Mouse (Mus musculus) ES-E14 (cell line): ENCODE results near the gene Polg. TPM values are rescaled to one million over a fixed set of nuclear protein-coding genes. Genes with fewer than 3 reads are reported as not detected.
A peak's percentile ranks its signal among the peaks of the same experiment; 100 is the strongest.

Experiments
- DNase-seq: peaks from one replicate; pipeline ENCODE4 v3.0.0-alpha.2; 2013; ENCODE audit warnings: low read depth, low spot score
- H3K27ac ChIP-seq: 2 replicates; pipeline ENCODE4 v1.5.1; 2012; ENCODE audit warnings: low read depth, mild to moderate bottlenecking, low read length, moderate library complexity, mixed read lengths; ENCODE audit not compliant: poor library complexity, insufficient read depth, severe bottlenecking
- H3K36me3 ChIP-seq: 2 replicates; pipeline ENCODE4 v1.6.1; 2012; ENCODE audit warnings: mild to moderate bottlenecking, low read length, moderate library complexity, mixed read lengths; ENCODE audit not compliant: control insufficient read depth, poor library complexity, insufficient read depth, severe bottlenecking
- H3K4me1 ChIP-seq, 2 experiments: fragments of 150-350 bp in 1 of 2; sonication (generic) in 1 of 2; 2 replicates each; pipeline ENCODE4 v1.6.1; 2012; ENCODE audit warnings: low read length in 2 of 2, mild to moderate bottlenecking in 1 of 2, mixed read lengths in 1 of 2; ENCODE audit not compliant: control insufficient read depth in 2 of 2, insufficient read depth in 2 of 2, poor library complexity in 1 of 2
- H3K4me3 ChIP-seq, 2 experiments: fragments of 150-350 bp in 1 of 2; sonication (generic) in 1 of 2; 2 replicates each; pipeline ENCODE4 v1.5.1; 2012; ENCODE audit warnings: low read length in 2 of 2, low read depth in 1 of 2, mild to moderate bottlenecking in 1 of 2, mixed read lengths in 1 of 2; ENCODE audit not compliant: insufficient read depth in 1 of 2, poor library complexity in 1 of 2, severe bottlenecking in 1 of 2
- H3K9ac ChIP-seq: 2 replicates; pipeline ENCODE4 v1.6.1; 2012; ENCODE audit warnings: low read depth, mild to moderate bottlenecking, low read length, mixed read lengths; ENCODE audit not compliant: poor library complexity, insufficient read depth, severe bottlenecking
- H3K9me3 ChIP-seq: fragments of 150-350 bp; sonication (generic); 2 replicates; pipeline ENCODE4 v1.6.1; 2012; ENCODE audit warnings: low read depth, mild to moderate bottlenecking, low read length; ENCODE audit not compliant: control insufficient read depth, insufficient read depth
- CHD2 ChIP-seq: IDR thresholded peaks from 2 replicates; pipeline ENCODE4 v1.6.1; 2014; ENCODE audit warnings: mild to moderate bottlenecking, low read depth, low read length, inconsistent platforms
- HCFC1 ChIP-seq: IDR thresholded peaks from 2 replicates; pipeline ENCODE4 v1.6.1; 2012; ENCODE audit warnings: low read length, inconsistent platforms, borderline replicate concordance; ENCODE audit not compliant: insufficient read depth
- MAFK ChIP-seq: IDR thresholded peaks from 2 replicates; pipeline ENCODE4 v1.6.1; 2014; ENCODE audit warnings: mild to moderate bottlenecking, low read depth, low read length, inconsistent platforms; ENCODE audit not compliant: insufficient read depth
- ZC3H11A ChIP-seq: IDR thresholded peaks from 2 replicates; pipeline ENCODE4 v1.6.1; 2012; ENCODE audit warnings: low read depth, mild to moderate bottlenecking, inconsistent platforms, low read length, borderline replicate concordance
- ZNF384 ChIP-seq: IDR thresholded peaks from 2 replicates; pipeline ENCODE4 v1.6.1; 2012; ENCODE audit warnings: low read depth, low read length, inconsistent platforms
- in situ Hi-C, 2 experiments: fragments of 600-800 bp; cut with MboI; formaldehyde crosslinking; loops; one replicate each; pipeline ENCODE4 v1.15.1; 2025; ENCODE audit warnings: low sequenced_read_pairs in 2 of 2, inconsistent platforms in 1 of 2; ENCODE audit not compliant: unreplicated experiment in 2 of 2
- total RNA-seq: library from RNA; depleted of rRNA; stranded (reverse); fragments of 300-350 nt; gene quantifications from 2 replicates; pipeline ENCODE4 v1.2.3, GENCODE M21; 2012

Gene Polg
- total RNA-seq, 1 experiment = 163 TPM

- H3K4me3 ChIP-seq = no peak overlapping the region
- no peak overlapping the region for H3K27ac ChIP-seq
- H3K9ac ChIP-seq = no peak overlapping the region
- DNase-seq = no peak
- in situ Hi-C loops = no loop called here
- peaks cover 0 to 12% of the 10 kb centered on the region in 2 experiments; a peak in 2 of 4 replicates for H3K4me1 ChIP-seq
- H3K9me3 ChIP-seq = no peaks in the 10 kb centered on the region
- H3K36me3 ChIP-seq = no peaks in the 10 kb centered on the region; the same call in 1 of the 2 replicates
- TF ChIP-seq CHD2 (no peak), ZNF384 (no peak), MAFK (no peak), HCFC1 (no peak), ZC3H11A (no peak)
These were observed 41.0 kb upstream of the Polg start for GRCm38 (mm10) chr7:79507101-79507705.

- Histone ChIP-seq H3K4me1 (peaks cover 0 to 12% of the 10 kb centered on the region in 2 experiments; a peak in 2 of 4 replicates), H3K36me3 (no peaks in the 10 kb centered on the region; the same call in 1 of the 2 replicates), H3K27ac (no peak overlapping the region), H3K9me3 (no peaks in the 10 kb centered on the region), H3K9ac (no peak overlapping the region), H3K4me3 (no peak overlapping the region)
- no peak for DNase-seq
- in situ Hi-C loops = no loop called here
- TF ChIP-seq CHD2 (no peak), ZC3H11A (no peak), MAFK (no peak), HCFC1 (no peak), ZNF384 (no peak)
These were observed 40.4 kb upstream of the Polg start for GRCm38 (mm10) chr7:79506531-79507090.

DNA sequence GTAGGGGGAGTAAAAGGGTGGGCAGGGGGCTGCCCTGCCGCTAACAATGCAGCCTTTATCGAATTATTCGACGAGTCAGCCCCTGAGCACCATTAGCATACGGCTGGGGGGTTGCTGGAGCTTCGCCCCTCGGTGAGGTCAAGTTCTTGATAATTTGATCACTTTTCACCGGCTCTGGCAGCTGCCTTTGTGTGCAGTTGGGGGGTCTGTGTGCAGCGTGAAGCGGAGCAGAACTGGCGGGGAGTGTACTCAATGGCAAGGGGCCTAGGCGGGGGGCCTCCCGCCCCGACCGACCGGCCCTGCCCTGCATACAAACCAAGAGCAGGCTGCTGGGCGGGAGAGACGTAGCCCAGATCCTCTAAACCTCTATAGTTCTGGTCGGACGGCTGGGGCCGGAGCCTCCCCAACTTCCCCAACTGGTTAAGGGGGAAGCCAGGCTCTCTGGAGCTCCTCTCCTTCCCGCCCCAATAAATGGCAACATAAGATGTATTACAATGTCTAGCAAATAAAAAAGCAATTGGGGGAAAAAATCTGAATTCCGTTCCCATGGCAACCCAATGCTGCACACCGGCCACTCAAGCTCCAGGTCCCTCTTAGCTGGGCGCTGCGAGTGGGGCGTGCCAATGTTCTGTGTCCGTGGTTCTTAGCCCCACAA lies 39.8 kb upstream of the Polg start:
- in situ Hi-C loops = no loop called here
- H3K9me3 ChIP-seq = no peaks in the 10 kb centered on the region
- H3K9ac ChIP-seq = no peak overlapping the region
- peaks cover 0 to 12% of the 10 kb centered on the region in 2 experiments; a peak in 2 of 4 replicates for H3K4me1 ChIP-seq
- TF ChIP-seq ZNF384 (no peak), ZC3H11A (no peak), MAFK (no peak), CHD2 (no peak), HCFC1 (no peak)
- peak overlapping the region; percentile 64 to 68; a peak in 2 of 4 replicates for H3K4me3 ChIP-seq
- no peak for DNase-seq
- no peak overlapping the region for H3K27ac ChIP-seq
- no peaks in the 10 kb centered on the region; the same call in 1 of the 2 replicates for H3K36me3 ChIP-seq

- in situ Hi-C loops = no loop called here
- TF ChIP-seq CHD2 (no peak), ZC3H11A (no peak)
- H3K27ac ChIP-seq = no peak overlapping the region
- peak overlapping the region; percentile 55; the same call in 1 of the 2 replicates for H3K9ac ChIP-seq
- H3K4me3 ChIP-seq = peak overlapping the region; percentile 64 to 68
- no peaks in the 10 kb centered on the region; the same call in 1 of the 2 replicates for H3K36me3 ChIP-seq
- no peak for DNase-seq
- H3K9me3 ChIP-seq = no peaks in the 10 kb centered on the region
- H3K4me1 ChIP-seq = peaks cover 0 to 12% of the 10 kb centered on the region in 2 experiments; a peak in 2 of 4 replicates
These were observed 39.2 kb upstream of the Polg start for GRCm38 (mm10) chr7:79505376-79505775.

GRCm38 (mm10) chr7:79504723-79505122 lies 38.6 kb upstream of the Polg start:
- DNase-seq = peak; percentile 88
- Histone ChIP-seq H3K27ac (no peak overlapping the region), H3K9ac (peak overlapping the region; percentile 55), H3K4me1 (peaks cover 0 to 12% of the 10 kb centered on the region in 2 experiments; a peak in 2 of 4 replicates), H3K9me3 (no peaks in the 10 kb centered on the region), H3K4me3 (peak overlapping the region; percentile 64 to 68), H3K36me3 (no peaks in the 10 kb centered on the region; the same call in 1 of the 2 replicates)
- in situ Hi-C loops = no loop called here
- TF ChIP-seq ZNF384 (no peak), HCFC1 (0 out of 2 replicates have a peak, but pooled peaks have one; percentile 23)
